Mouse (Mus musculus) erythroblast, adult 5-6 weeks (primary cell): Measurements from ENCODE around the gene Cd200r3. TPM values are rescaled to one million over a fixed set of nuclear protein-coding genes. Genes with fewer than 3 reads are reported as not detected.

ENCODE experiments used
- ATAC-seq: replicated peaks from 2 replicates; pipeline ENCODE4 v1.8.0; 2016; ENCODE audit warnings: moderate number of reproducible peaks, mild to moderate bottlenecking, moderate TSS enrichment, inconsistent platforms; ENCODE audit not compliant: poor library complexity, low FRiP score, severe bottlenecking
- total RNA-seq, 2 experiments: library from RNA; stranded (forward) in 1 of 2; stranded (reverse) in 1 of 2; fragments of 150-400 nt in 1 of 2; fragments of 200-764, 138-1000 nt in 1 of 2; gene quantifications; 2 replicates each; pipeline versions ENCODE4 v1.2.3 to v1.2.4; 2015 to 2017; ENCODE audit warnings: low replicate concordance in 2 of 2

Gene Cd200r3
- total RNA-seq, 2 experiments from 2014 or later = 10.1 to 32.7 TPM

DNA sequence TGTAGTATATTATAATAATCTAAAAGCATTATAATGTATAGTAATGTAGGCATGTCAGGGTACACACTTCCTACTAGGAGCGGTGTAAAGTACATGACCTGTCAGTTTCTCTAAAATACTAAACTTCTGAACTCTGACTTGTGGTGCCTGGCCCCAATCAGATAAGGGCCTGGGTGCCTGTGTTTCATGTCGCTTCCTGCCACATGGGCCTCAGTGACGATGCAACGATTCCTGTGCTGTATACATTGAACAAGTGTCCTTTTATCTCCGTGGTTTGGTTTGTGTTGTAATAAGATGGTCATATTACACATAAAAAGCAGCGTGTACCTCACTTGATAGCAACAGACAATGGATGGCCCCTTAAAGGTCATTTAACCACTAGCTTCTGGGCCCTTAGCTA is 81.8 kb downstream of the Cd200r3 start:
- ATAC-seq = no peak

DNA sequence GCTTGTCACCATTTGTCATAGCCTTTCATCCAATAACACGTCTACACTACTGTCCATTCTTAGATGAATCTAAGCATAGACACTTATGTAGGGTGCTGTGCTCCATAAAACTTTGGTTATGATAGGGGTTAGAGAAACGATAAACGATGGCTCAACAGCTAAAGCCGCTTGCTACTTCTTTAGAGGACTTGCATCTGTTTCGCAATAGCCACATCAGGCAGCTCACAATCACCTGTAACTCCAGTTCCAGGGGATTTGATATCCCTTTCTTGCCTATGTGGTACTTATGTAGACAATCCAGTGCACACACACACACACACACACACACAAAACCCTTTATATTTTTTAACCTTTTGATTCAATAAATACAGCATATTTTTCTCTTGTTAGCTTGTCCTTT is 85.6 kb downstream of the Cd200r3 start:
- no peak for ATAC-seq

DNA sequence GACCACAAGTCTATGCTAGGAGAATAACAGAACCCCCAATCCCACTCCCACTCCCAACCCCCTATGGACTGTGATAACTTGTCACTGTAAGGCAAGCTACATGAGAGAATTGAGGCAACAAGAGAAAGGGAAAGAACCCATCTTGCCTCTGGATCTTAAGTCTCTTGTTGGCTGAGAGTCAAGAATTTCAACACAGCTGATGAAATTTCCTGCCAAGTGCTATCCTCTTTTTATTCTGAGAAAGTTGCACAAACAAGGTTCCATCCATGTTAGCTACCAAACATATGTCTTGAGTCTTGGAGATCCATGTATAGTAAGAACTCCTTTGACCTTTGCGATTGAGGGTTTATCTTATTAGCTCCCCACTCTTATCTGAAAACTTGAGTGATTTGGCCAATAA is 86.0 kb downstream of the Cd200r3 start:
- ATAC-seq = no peak

DNA sequence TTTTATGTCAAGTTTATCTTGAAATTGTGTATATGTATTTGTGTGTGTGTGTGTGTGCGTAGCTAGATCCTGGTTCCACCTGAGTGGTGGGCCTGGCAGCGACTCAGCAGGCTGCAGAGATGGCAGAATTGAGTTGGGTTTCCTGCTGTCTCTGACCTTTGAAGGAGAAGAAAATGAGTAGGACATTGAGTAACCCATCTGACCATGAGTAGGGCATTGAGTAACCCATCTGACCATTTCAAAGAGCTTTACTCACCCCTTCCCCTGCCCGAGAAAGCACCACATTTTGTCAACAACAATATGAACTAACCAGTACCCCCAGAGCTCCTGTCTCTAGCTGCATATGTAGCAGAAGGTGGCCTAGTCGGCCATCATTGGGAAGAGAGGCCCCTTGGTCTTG is 86.6 kb downstream of the Cd200r3 start:
- no peak for ATAC-seq

DNA sequence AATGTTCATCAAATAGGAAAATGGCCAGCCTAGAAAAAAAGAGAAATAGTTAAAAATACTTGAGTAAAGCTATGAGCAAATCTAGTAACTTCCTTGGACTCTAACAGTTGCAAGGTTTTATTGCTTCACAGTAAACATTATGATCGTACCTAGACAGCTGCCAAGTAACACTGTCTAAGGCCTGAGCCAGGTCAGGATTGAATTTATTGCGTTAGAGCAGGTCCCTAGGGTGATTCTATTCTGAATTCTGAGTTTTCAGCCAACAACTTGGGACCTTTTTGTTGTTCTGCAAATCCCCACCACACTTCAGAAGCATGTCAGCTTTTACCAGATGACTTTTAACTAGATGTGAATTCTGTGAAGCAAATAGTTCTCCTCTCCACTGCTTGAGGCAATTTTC is 87.3 kb downstream of the Cd200r3 start:
- no peak for ATAC-seq

Other genes starting within 250 kb of the Cd200r3 start
- 0.96 and 1.7 TPM in 2 replicates for gene Nepro, start 219.4 kb upstream of the Cd200r3 start, total RNA-seq (2015; ENCODE audit: low replicate concordance)
- 2.4 and 4.6 TPM in 2 replicates for gene Nepro, start 219.4 kb upstream of the Cd200r3 start, total RNA-seq (2017; ENCODE audit: low replicate concordance)
- gene Gtpbp8, start 197.3 kb upstream of the Cd200r3 start, total RNA-seq (2015; ENCODE audit: low replicate concordance) = 1.7 and 5.6 TPM in 2 replicates
- 0.98 and 3.5 TPM in 2 replicates for gene Gtpbp8, start 197.3 kb upstream of the Cd200r3 start, total RNA-seq (2017; ENCODE audit: low replicate concordance)
- gene Cd200r1, start 177.9 kb upstream of the Cd200r3 start, total RNA-seq (2015; ENCODE audit: low replicate concordance) = 4.8 and 8.2 TPM in 2 replicates
- 1.5 and 4.5 TPM in 2 replicates for gene Cd200r1, start 177.9 kb upstream of the Cd200r3 start, total RNA-seq (2017; ENCODE audit: low replicate concordance)
- gene Cd200r4, start 131.9 kb upstream of the Cd200r3 start, total RNA-seq (2015; ENCODE audit: low replicate concordance) = not detected in 2 replicates
- 0.28 and 1.3 TPM in 2 replicates for gene Cd200r4, start 131.9 kb upstream of the Cd200r3 start, total RNA-seq (2017; ENCODE audit: low replicate concordance)
- not detected in 2 replicates for gene Cd200r2, start 76.6 kb upstream of the Cd200r3 start, total RNA-seq (2015; ENCODE audit: low replicate concordance)
- 1.1 TPM in 1 of 2 replicates, not detected in the other for gene Cd200r2, start 76.6 kb upstream of the Cd200r3 start, total RNA-seq (2017; ENCODE audit: low replicate concordance)
- gene Ccdc80, start 149.7 kb downstream of the Cd200r3 start, total RNA-seq (2015; ENCODE audit: low replicate concordance) = 1.3 TPM in 1 of 2 replicates, not detected in the other
- gene Ccdc80, start 149.7 kb downstream of the Cd200r3 start, total RNA-seq (2017; ENCODE audit: low replicate concordance) = not detected in 2 replicates
- gene Slc35a5, start 215.0 kb downstream of the Cd200r3 start, total RNA-seq (2015; ENCODE audit: low replicate concordance) = 3.5 and 6.5 TPM in 2 replicates
- 8.5 and 11.4 TPM in 2 replicates for gene Slc35a5, start 215.0 kb downstream of the Cd200r3 start, total RNA-seq (2017; ENCODE audit: low replicate concordance)
- 21.9 and 29.9 TPM in 2 replicates for gene Atg3, start 215.1 kb downstream of the Cd200r3 start, total RNA-seq (2015; ENCODE audit: low replicate concordance)
- 16.4 and 18.0 TPM in 2 replicates for gene Atg3, start 215.1 kb downstream of the Cd200r3 start, total RNA-seq (2017; ENCODE audit: low replicate concordance)